Mouse (Mus musculus) gastrocnemius, postnatal 14 days (tissue): ENCODE measurements around the gene Tagap. TPM values are rescaled to one million over a fixed set of nuclear protein-coding genes. Genes with fewer than 3 reads are reported as not detected.
"Not testable (repeated sequence)": the region's sequence is repeated elsewhere in the genome, so short reads cannot be mapped to it uniquely, and the experiment has no call there.

Experiments used
- DNase-seq: peaks from one replicate; pipeline ENCODE4 v3.0.0; 2021; ENCODE audit warnings: mixed read lengths
- intact Hi-C: fragments of 180-260 bp; cut with DNase I; formaldehyde crosslinking; loops from one replicate; pipeline ENCODE4 v1.15.1; 2025; ENCODE audit warnings: low total_unique reads
- total RNA-seq, 2 experiments: library from RNA; stranded (reverse); gene quantifications; 2 replicates each; pipeline ENCODE4 v1.2.3; 2021

Tagap gene
- total RNA-seq, 2 experiments from 2014 or later: 1.4 TPM

DNA sequence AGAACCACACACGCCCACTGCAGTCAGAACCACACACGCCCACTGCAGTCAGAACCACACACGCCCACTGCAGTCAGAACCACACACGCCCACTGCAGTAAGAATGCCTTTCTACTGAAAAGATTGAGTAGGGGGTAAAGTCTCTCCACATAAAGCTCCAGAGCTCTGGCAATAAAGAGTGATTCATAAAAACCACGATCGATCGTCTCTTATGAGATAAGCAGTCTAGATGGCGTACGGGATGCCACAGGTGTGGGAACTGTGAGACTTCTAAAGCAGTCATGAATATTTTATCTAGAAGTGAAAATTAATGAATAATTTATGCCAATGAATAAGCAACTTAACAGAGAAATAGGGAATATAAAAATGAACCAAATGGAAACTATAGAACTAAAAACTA lies 31.4 kb downstream of the Tagap start:
- DNase-seq, intact Hi-C loops: not testable (repeated sequence)

GRCm38 (mm10) chr17:7963333-7963732 lies 37.5 kb downstream of the Tagap start:
- DNase-seq, intact Hi-C loops: not testable (repeated sequence)

GRCm38 (mm10) chr17:7964398-7964797 lies 38.6 kb downstream of the Tagap start:
- intact Hi-C loops, DNase-seq: not testable (repeated sequence)

DNA sequence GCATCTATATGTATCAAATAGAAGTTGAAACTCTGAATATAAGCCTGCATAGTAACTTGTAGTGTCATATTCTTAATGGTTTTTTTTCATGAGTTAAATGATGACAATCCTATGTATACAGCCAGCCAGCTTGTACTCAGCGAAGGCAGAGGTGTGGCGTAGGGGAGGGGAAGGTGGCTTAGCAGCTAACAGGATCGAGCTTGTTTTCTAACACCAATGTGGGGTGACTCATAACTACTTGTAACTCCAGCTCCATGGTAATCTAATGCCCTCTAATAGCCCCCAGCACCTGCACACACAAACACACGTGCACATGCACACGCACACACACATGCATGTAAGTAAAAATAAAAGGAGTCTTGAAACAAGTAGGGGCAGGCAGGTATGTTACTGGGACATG lies 42.7 kb downstream of the Tagap start:
- DNase-seq, intact Hi-C loops: not testable (repeated sequence)

DNA sequence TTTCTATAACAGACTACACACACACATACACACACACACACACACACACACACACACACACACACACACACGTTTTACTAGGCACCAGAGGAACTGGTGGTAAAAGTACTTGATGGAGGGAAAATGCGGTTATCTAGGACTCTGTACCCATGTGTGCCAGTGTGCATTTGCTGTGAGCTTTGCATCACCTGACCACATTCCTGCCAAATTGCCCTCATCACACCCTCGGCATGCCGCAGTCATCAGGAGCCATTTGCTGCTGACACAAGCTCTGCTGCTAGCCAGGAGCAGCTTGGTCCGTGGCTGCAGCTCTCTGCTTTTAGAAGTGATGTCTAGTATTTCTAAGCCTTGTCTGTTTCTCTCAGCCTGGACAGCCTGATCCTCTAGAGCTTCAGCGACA lies 44.0 kb downstream of the Tagap start:
- DNase-seq, intact Hi-C loops: not testable (repeated sequence)

- intact Hi-C loops, DNase-seq: not testable (repeated sequence)
Observed at GRCm38 (mm10) chr17:7983484-7983883, 57.7 kb downstream of the Tagap start.

Other genes with a start within 250 kb of the Tagap start
- gene Fndc1, start 98.7 kb upstream of the Tagap start, total RNA-seq: 100 to 1,000 TPM in 1 of 2 experiments, 10 to 100 TPM in 1; 88.5 to 107 TPM
- gene Rsph3a, start 19.6 kb downstream of the Tagap start, total RNA-seq: 10 to 100 TPM; 19.6 to 20.1 TPM
- gene Gm49673, start 221.8 kb downstream of the Tagap start, total RNA-seq: under 1 TPM in 1 of 2 experiments, not detected in 1; 0.14 TPM
- 10 to 100 TPM; 13.9 to 14.6 TPM for gene Rnaset2a, start 222.1 kb downstream of the Tagap start, total RNA-seq
- 10 to 100 TPM; 11.7 to 13.4 TPM for gene Fgfr1op, start 239.5 kb downstream of the Tagap start, total RNA-seq